Mouse (Mus musculus): ENCODE measurements around the gene Mxi1.

Gene Mxi1

DNA sequence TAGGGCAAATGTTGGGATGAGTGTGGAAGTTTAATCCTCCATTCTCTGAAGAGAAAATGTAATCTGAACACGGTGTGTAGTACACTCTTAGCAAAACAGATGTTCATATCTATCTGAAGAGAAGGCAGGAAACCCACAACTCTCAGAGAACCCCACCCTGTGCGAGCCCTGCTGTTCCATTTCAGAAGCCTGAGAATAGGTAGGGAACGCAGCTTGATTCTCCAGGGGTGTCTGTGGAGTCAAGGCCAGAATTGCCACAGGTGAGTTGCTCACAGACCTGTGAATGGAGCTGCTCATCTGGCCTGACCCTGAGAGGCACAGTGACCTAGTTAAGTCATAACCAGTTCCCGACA, 10.5 kb upstream of the Mxi1 start:
- DNase-seq (ENCODE audit: low read depth, low spot score): no peak

DNA sequence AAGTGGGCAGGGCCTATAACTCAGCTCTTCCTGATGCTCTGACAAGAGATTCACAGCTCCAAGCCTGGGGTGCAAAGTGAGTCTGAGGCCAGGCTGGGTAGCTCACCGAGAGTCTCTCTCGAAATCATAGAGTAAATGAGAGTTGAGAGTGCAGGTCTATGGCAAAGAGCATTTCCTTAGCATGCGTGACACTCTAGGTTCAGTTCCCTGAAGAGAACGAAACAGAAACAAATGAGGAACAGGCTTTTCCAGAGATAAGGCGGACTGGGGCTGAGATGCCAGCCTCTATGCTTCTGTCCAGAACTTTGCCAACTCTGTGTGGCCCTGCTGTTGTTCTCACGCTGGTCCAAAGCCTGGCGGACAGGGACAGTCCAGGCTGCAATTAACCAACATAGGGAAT, 6.9 kb upstream of the Mxi1 start:
- no peak for DNase-seq (ENCODE audit: low read depth, low spot score)

- DNase-seq (ENCODE audit: low read depth, low spot score): no peak
Measured at GRCm38 (mm10) chr19:53305621-53306020, 4.7 kb upstream of the Mxi1 start.

- no peak for DNase-seq (ENCODE audit: low read depth, low spot score)
Measured at GRCm38 (mm10) chr19:53306706-53307105, 3.6 kb upstream of the Mxi1 start.

DNA sequence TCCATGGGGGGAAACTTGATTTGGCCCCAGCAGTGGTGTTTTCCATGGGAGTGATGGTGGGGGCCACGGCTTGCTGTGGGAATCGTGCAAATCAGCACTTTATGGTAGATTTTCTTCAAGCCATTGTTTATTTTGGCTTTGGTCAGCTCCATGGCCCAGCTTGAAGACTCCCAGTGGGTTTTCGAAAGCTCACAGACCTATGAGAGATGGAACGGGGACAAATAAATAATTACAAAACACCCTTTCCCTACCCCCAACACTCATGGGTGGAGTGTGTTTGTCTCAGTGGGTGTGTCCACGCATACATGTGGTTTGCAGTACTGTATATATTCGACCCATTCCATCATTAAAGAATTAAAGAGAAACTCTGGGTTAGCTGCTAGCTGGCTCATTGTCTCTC, 3.1 kb upstream of the Mxi1 start:
- no peak for DNase-seq (ENCODE audit: low read depth, low spot score)

DNA sequence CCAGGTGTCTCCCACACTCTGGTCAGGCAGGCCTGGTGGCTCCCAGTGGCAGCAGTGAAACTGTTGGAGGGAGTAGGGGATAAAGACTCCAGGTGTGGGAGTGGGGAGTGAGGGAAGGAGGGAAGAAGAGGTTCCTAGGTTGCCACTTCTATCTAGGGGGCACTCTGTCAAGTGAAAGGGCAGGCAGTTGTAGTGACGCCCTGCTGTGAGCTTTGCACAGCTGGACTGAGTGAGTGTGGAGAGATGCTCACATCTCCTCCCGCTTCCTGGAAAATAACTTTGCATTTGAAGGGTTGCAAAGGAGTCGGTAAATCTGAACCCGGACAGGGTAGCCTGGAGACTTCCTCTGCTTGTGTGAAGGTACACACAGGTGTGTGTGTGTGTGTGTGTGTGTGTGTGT, 687 bp upstream of the Mxi1 start:
- no peak for DNase-seq (ENCODE audit: low read depth, low spot score)

DNA sequence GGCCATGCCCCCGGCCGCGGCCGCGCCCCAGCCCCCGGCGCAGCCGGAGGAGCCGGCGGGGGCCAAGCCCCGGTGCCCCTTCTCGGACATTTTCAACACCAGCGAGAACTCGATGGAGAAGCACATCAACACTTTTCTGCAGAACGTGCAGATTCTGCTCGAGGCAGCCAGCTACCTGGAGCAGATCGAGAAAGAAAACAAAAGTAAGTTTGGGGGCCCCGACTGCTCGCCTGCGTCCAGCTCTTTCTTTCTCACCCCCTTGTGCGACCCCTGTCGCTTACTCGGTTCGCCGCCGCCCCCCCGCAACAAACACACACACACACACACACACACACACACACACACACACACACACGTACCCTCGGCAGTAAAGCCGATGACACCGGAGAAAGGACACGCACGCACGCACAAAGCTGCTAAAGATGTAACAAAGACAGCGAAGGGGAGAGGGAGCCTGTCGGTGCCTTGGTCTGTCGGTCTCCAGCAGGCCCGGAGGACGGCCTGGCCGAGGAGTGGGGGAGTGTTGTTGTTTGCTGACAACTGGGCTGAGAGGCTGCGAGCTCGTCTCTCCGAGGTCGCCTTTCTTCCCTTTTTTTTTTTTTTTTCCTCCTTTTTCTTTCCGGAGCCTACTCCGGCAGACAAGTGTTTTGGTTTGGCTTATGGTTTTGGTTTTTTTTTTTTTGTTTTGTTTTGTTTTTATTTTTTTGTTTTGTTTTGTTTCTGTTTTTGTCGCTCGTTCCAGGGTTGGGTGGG, 629 bp downstream of the Mxi1 start:
- no peak for DNase-seq (ENCODE audit: low read depth, low spot score)

DNA sequence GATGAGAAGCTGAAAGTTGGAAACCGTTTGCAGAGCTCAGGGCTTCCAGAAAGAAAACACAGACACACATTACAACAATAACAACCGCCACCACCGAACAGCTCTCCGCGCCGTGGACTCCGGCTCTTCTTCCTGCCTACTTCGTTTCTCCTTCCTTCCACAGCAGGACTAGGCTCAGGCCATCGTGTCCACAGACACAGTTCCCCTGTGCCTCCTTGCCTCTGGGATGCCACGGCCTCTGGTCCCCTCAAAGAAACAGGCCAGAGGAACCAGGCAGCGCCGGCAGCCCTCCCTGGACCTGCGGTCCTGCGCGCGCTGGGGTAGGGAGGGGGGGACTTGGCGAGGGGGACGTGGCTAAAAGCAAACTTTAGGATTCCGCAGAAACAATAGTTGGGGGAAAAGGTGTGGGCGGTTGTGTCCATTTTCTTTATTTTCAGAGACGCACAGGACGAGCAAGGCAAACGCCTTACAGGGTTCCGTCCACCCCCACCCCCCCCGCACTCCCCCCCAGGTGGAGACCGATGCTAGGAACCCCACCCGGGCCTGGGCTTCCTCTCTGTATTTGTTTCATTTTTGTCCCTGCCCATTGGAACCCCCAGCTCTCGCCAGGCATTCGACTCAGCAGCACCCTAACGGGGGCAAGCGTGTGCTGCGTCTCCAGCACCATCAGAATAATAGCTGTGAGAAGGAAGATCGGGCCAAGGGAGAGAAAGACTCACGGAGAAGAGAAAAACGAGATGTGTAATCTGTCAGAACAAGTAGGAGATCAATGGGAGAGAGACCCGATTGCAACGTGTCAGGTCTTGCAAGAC, 1.4 kb downstream of the Mxi1 start:
- DNase-seq (ENCODE audit: low read depth, low spot score): no peak

GRCm38 (mm10) chr19:53312336-53312871, 2.1 kb downstream of the Mxi1 start:
- no peak for DNase-seq (ENCODE audit: low read depth, low spot score)

DNA sequence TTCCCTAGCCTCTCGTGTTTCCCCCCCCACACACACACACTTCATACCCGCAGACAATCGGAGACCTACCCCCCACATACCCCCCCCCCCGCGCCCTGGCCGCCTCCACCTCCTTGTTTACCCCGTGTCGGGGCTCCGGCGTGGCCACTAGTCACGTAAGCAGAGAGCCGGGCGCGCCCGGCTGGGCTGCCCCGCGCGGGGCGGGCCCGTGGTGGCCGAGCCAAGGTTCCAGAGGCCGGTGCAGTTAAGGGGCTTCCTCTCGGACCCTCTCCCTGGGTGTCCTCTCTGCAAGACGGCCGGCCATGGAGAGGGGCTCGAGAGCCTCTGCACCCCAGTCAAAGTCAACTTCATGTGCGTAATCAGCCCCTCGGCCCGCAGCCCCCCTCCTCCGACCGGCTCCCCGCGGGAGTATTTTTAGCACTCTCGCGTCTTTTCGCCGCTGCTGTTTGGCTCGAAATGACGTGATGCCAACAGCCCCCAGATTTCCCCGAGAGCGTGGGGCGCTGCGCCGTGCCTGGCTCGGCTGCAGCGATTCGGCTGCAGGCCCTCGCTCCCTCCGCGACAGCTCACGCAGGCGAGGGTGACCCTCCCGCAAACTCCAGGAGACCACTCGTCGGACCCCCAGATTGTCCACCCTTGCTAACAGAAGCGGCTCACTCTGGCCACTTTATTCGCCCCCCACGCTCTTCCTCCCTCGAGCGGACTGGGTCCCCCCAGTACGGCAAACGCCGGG, 2.8 kb downstream of the Mxi1 start:
- peak; percentile 61 for DNase-seq (ENCODE audit: low read depth, low spot score)

- peak; percentile 97 for DNase-seq (ENCODE audit: low read depth, low spot score)
Measured at GRCm38 (mm10) chr19:53313684-53314443, 3.5 kb downstream of the Mxi1 start.

DNA sequence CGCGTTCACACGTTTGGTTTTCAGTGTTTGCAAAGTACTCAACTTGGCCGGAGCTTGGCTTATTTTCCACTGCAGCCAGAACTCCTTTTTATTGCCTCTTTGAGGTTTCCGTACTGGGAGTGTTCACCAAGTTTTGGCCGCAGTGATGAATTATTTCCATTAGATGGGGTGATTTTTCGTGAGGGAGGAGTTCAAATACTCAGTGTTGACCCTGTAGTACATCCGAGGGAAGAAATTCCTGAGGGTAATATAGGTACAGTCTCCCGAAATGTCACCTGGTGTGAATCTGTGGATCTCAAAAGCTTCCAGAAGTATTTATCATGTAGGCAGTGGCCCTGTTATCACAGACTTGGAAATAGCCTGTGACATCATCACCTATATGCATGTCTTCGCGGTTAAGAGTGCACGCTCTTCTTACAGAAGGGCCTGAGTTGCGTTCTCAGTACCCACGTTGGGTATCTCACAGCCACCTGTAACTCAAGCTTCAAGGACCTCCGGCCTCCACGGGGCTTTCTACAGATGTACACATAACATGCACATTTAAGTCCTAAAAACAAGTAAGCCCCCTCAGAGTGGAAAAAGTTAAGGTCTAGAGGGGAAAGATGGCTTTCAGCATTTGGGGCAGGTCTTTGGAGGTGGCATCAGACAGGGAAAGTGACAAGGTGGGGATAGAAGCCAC, 4.4 kb downstream of the Mxi1 start:
- DNase-seq (ENCODE audit: low read depth, low spot score): no peak

- no peak for DNase-seq (ENCODE audit: low read depth, low spot score)
Measured at GRCm38 (mm10) chr19:53315209-53315654, 4.9 kb downstream of the Mxi1 start.

GRCm38 (mm10) chr19:53316105-53316504, 5.8 kb downstream of the Mxi1 start:
- DNase-seq (ENCODE audit: low read depth, low spot score): no peak

DNA sequence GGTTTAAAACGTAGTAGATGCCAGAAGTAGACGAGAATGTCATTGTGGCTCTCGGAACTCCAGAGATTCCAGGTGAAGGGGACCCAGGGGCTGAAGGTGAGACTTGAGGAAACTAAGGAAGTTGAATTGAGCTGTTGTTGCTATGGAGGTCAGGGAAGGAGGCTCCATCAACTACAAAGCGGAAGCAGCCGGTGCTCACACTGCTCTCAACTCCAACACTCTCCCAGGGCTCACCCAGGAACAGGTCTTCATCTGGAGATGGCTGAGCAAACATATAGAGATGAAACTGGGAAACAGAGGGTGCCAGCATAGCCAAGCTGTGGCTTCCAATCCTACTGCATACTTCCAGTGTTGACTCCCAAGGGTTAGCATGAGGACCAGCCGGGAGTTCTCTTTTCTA, 6.6 kb downstream of the Mxi1 start:
- DNase-seq (ENCODE audit: low read depth, low spot score): no peak

- no peak for DNase-seq (ENCODE audit: low read depth, low spot score)
Measured at GRCm38 (mm10) chr19:53318143-53319132, 8.1 kb downstream of the Mxi1 start.

- no peak for DNase-seq (ENCODE audit: low read depth, low spot score)
Measured at GRCm38 (mm10) chr19:53320264-53321110, 10.2 kb downstream of the Mxi1 start.

DNA sequence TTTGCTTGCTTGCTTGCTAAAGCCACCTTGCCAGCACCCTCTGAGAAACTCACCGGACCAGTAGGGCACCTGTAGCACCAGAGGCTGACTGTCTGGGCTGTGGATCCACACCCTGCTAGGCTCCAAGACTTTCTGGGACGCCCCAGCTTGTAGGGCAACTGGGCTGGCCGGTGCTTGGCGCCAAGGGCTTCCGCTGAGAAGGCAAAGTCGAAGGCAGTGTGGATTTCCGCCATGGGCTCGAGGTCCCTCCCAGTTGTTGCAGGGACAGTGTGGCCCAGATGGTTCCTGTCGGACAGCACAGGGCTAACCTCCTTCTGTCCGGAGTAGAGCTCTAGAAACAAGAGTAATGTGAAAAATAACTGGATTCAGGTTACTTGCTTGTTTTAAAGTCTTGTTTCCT, 11.0 kb downstream of the Mxi1 start:
- DNase-seq (ENCODE audit: low read depth, low spot score): no peak

Measured in retina, postnatal 7 days (tissue).